Mouse (Mus musculus) embryonic facial prominence, embryonic 14.5 days (tissue): ENCODE measurements around the gene Slc26a10. TPM values are rescaled to one million over a fixed set of nuclear protein-coding genes. Genes with fewer than 3 reads are reported as not detected.
"Not testable (repeated sequence)": the region's sequence is repeated elsewhere in the genome, so short reads cannot be mapped to it uniquely, and the experiment has no call there.

ENCODE experiments used
- ATAC-seq: fragments of 200-750 bp; cut with Nextera tagmentation; 2 replicates; pipeline ENCODE4 v1.8.0; 2017; ENCODE audit warnings: low read depth, moderate number of reproducible peaks, moderate TSS enrichment
- DNase-seq: peaks from one replicate; pipeline ENCODE4 v3.0.0-alpha.2; 2015; ENCODE audit warnings: low spot score
- H3K27ac ChIP-seq: fragments of 300-500 bp; sonication (generic); replicated peaks from 2 replicates; pipeline ENCODE4 v1.5.1; 2014; ENCODE audit warnings: low read depth, mild to moderate bottlenecking, low read length, moderate library complexity
- H3K27me3 ChIP-seq: fragments of 300-500 bp; sonication (generic); replicated peaks from 2 replicates; pipeline ENCODE4 v1.6.1; 2014; ENCODE audit warnings: low read length; ENCODE audit not compliant: control insufficient read depth, insufficient read depth
- H3K36me3 ChIP-seq: fragments of 300-500 bp; sonication (generic); 2 replicates; pipeline ENCODE4 v1.6.1; 2014; ENCODE audit warnings: low read length, mixed read lengths; ENCODE audit not compliant: control insufficient read depth, insufficient read depth
- H3K4me1 ChIP-seq: fragments of 300-500 bp; sonication (generic); 2 replicates; pipeline ENCODE4 v1.6.1; 2014; ENCODE audit warnings: antibody characterized with exemption, low read length; ENCODE audit not compliant: control insufficient read depth, insufficient read depth
- H3K4me2 ChIP-seq: fragments of 300-500 bp; sonication (generic); 2 replicates; pipeline ENCODE4 v1.6.1; 2014; ENCODE audit warnings: low read depth, mild to moderate bottlenecking, low read length, moderate library complexity, mixed read lengths
- H3K4me3 ChIP-seq: fragments of 300-500 bp; sonication (generic); 2 replicates; pipeline ENCODE4 v1.5.1; 2014; ENCODE audit warnings: low read depth, mild to moderate bottlenecking, low read length
- H3K9ac ChIP-seq: fragments of 300-500 bp; sonication (generic); 2 replicates; pipeline ENCODE4 v1.6.1; 2014; ENCODE audit warnings: low read depth, mild to moderate bottlenecking, low read length, moderate library complexity, mixed read lengths
- H3K9me3 ChIP-seq: fragments of 300-500 bp; sonication (generic); 2 replicates; pipeline ENCODE4 v1.6.1; 2016; ENCODE audit warnings: low read length; ENCODE audit not compliant: control insufficient read depth
- WGBS: fragments of 180-500 bp; shearing (Covaris S2); extraction: QIAGEN DNeasy Blood & Tissue Kit; methylation state at CpG from one replicate; pipeline ENCODE4 v1.1.7; 2014; 5-methylcytosine and 5-hydroxymethylcytosine counted together
- polyA plus RNA-seq: library from polyadenylated mRNA; unstranded; fragments of >200 nt; fragmentation: Nextera tagmentation; extraction: Ambion mirVana; gene quantifications from 2 replicates; pipeline ENCODE4 v1.2.1, GENCODE M21; 2014

Gene Slc26a10
- polyA plus RNA-seq, 1 experiment from 2014 or later, result 0.86 TPM

- ATAC-seq (no peak), DNase-seq (no peak)
- Histone ChIP-seq H3K4me3 (no peak overlapping the region), H3K27me3 (no peaks in the 10 kb centered on the region), H3K4me2 (no peak overlapping the region), H3K9ac (no peak overlapping the region), H3K4me1 (no peaks in the 10 kb centered on the region), H3K36me3 (no peaks in the 10 kb centered on the region), H3K9me3 (no peaks in the 10 kb centered on the region), H3K27ac (no peak overlapping the region)
- WGBS, result 71% methylated on average over 3 of the region's 3 CpGs
Observed at GRCm38 (mm10) chr10:127158471-127158870, 22.0 kb downstream of the Slc26a10 start.

GRCm38 (mm10) chr10:127156511-127156910 is 23.9 kb downstream of the Slc26a10 start:
- Histone ChIP-seq H3K9me3 (no peaks in the 10 kb centered on the region), H3K36me3 (no peaks in the 10 kb centered on the region), H3K27ac (no peak overlapping the region), H3K4me2 (no peak overlapping the region), H3K4me1 (no peaks in the 10 kb centered on the region), H3K9ac (no peak overlapping the region), H3K4me3 (no peak overlapping the region), H3K27me3 (no peaks in the 10 kb centered on the region)
- DNase-seq, result no peak
- 81% methylated on average over 1 of the region's 1 CpGs for WGBS
- no peak for ATAC-seq

GRCm38 (mm10) chr10:127156089-127156488 is 24.4 kb downstream of the Slc26a10 start:
- WGBS, result 95% methylated on average over 1 of the region's 1 CpGs
- no peaks in the 10 kb centered on the region for H3K36me3 ChIP-seq
- ATAC-seq, result no peak

GRCm38 (mm10) chr10:127154652-127155051 is 25.8 kb downstream of the Slc26a10 start:
- Histone ChIP-seq H3K36me3 (no peaks in the 10 kb centered on the region), H3K9ac (no peak overlapping the region), H3K4me3 (no peak overlapping the region), H3K4me2 (no peak overlapping the region), H3K4me1 (no peaks in the 10 kb centered on the region), H3K9me3 (no peaks in the 10 kb centered on the region), H3K27ac (no peak overlapping the region), H3K27me3 (no peaks in the 10 kb centered on the region)
- WGBS, result 84% methylated on average over 5 of the region's 5 CpGs
- ATAC-seq (no peak), DNase-seq (no peak)

More at GRCm38 (mm10) chr10:127156089-127156488, 24.4 kb downstream of the Slc26a10 start:
- Histone ChIP-seq H3K4me3 (no peak overlapping the region), H3K27me3 (no peaks in the 10 kb centered on the region), H3K27ac (no peak overlapping the region), H3K4me2 (no peak overlapping the region), H3K9ac (no peak overlapping the region), H3K9me3 (no peaks in the 10 kb centered on the region), H3K4me1 (no peaks in the 10 kb centered on the region)
- no peak for DNase-seq

- 91% methylated on average over 2 of the region's 2 CpGs for WGBS
- Histone ChIP-seq H3K27ac (no peak overlapping the region), H3K27me3 (no peaks in the 10 kb centered on the region), H3K9ac (no peak overlapping the region), H3K4me3 (no peak overlapping the region), H3K4me2 (no peak overlapping the region), H3K4me1 (no peaks in the 10 kb centered on the region), H3K36me3 (no peaks in the 10 kb centered on the region), H3K9me3 (no peaks in the 10 kb centered on the region)
- DNase-seq (no peak), ATAC-seq (no peak)
Observed at GRCm38 (mm10) chr10:127154241-127154640, 26.2 kb downstream of the Slc26a10 start.

GRCm38 (mm10) chr10:127153323-127153722 is 27.1 kb downstream of the Slc26a10 start:
- DNase-seq (no peak), ATAC-seq (no peak)
- WGBS, result 93% methylated on average over 7 of the region's 7 CpGs
- Histone ChIP-seq H3K27me3 (no peaks in the 10 kb centered on the region), H3K36me3 (no peaks in the 10 kb centered on the region), H3K27ac (no peak overlapping the region), H3K9ac (no peak overlapping the region), H3K9me3 (no peaks in the 10 kb centered on the region), H3K4me3 (no peak overlapping the region), H3K4me2 (no peak overlapping the region), H3K4me1 (no peaks in the 10 kb centered on the region)

GRCm38 (mm10) chr10:127152556-127152955 is 27.9 kb downstream of the Slc26a10 start:
- not testable (repeated sequence) for H3K27me3 ChIP-seq, H3K4me1 ChIP-seq, H3K27ac ChIP-seq, H3K9me3 ChIP-seq, ATAC-seq, H3K4me2 ChIP-seq, H3K36me3 ChIP-seq, H3K9ac ChIP-seq, H3K4me3 ChIP-seq, DNase-seq
- WGBS, result 83% methylated on average over 10 of the region's 10 CpGs

GRCm38 (mm10) chr10:127151233-127151632 is 29.2 kb downstream of the Slc26a10 start:
- H3K4me3 ChIP-seq, H3K9ac ChIP-seq, ATAC-seq, H3K36me3 ChIP-seq, H3K4me1 ChIP-seq, DNase-seq, H3K27ac ChIP-seq, H3K4me2 ChIP-seq, H3K27me3 ChIP-seq, H3K9me3 ChIP-seq: not testable (repeated sequence)
- 87% methylated on average over 3 of the region's 3 CpGs for WGBS

- 84% methylated on average over 4 of the region's 4 CpGs for WGBS
Observed at GRCm38 (mm10) chr10:127150471-127150872, 30.0 kb downstream of the Slc26a10 start.

More at GRCm38 (mm10) chr10:127150471-127150872, 30.0 kb downstream of the Slc26a10 start:
- no peak for ATAC-seq
- H3K4me2 ChIP-seq, result no peak overlapping the region
- H3K27ac ChIP-seq, result no peak overlapping the region
- no peak overlapping the region for H3K9ac ChIP-seq
- no peaks in the 10 kb centered on the region for H3K27me3 ChIP-seq
- no peaks in the 10 kb centered on the region for H3K36me3 ChIP-seq
- H3K9me3 ChIP-seq, result no peaks in the 10 kb centered on the region
- H3K4me1 ChIP-seq, result no peaks in the 10 kb centered on the region
- no peak for DNase-seq
- H3K4me3 ChIP-seq, result no peak overlapping the region
